In the genomic region with DNA sequence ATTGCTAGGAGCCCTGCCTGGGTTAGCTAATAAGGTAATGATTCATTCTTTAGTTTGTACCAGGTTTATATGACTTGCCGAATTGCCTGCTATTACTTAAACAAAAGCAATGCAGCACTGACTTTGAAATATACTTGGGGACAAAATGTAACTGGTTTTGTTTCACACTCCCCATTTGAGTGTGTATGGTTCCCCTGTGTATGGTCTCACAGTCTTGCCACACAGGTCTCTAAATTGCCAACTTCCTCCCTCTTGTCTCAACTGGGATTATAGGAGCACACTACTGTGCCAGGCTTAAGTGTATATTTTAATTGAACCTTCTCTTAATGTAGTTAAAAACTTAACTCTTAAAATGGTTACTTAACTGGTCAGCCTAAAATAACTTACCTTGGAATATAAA, we compare ENCODE assay signal across 25 mouse cellular contexts.
"Had no signal": no experiment of that assay in that cellular context is flagged by ENCODE, and none has a peak within 500 bp of the region (broad histone marks: within the 10 kb centered on the region; RNA-seq: fewer than 3 reads in every experiment).

No protein-coding gene starts in this region.

- ATAC-seq: hindbrain, embryonic 16.5 days; inflammation-experienced regulatory T-cells, adult 6 months; intestine, embryonic 15.5 days; intestine, postnatal 0 days; liver, embryonic 12.5 days had no signal

- H3K4me1 ChIP-seq: hindbrain, embryonic 10.5 days; hindbrain, embryonic 12.5 days; intestine, embryonic 15.5 days; limb, embryonic 13.5 days; limb, embryonic 15.5 days; liver, embryonic 12.5 days had no signal

- DNase-seq: gastrocnemius, postnatal 14 days; gastrocnemius, postnatal 36 days; heart, adult 2 months; heart, postnatal 4 days; kidney, adult 18-20 months; kidney, adult 8-10 months; kidney, postnatal 10 days; kidney, postnatal 25 days; kidney, postnatal 4 days; left cerebral cortex, postnatal 4 days had no signal

- H3K27ac ChIP-seq: heart, adult 2 months; heart, embryonic 13.5 days; heart, embryonic 15.5 days; hindbrain, embryonic 10.5 days; hindbrain, embryonic 12.5 days; hindbrain, embryonic 14.5 days; intestine, embryonic 15.5 days; left cerebral cortex, adult 2 months; limb, embryonic 13.5 days; limb, embryonic 15.5 days; liver, embryonic 12.5 days; liver, embryonic 14.5 days had no signal

- H3K4me3 ChIP-seq: heart, adult 2 months; heart, embryonic 13.5 days; heart, embryonic 15.5 days; hindbrain, embryonic 10.5 days; hindbrain, embryonic 12.5 days; intestine, embryonic 15.5 days; layer of hippocampus, adult 2 months; left cerebral cortex, adult 2 months; limb, embryonic 13.5 days; limb, embryonic 15.5 days; liver, embryonic 12.5 days had no signal
